Mouse (Mus musculus) heart, postnatal 0 days (tissue): Measurements from ENCODE around the gene Cops9. TPM values are rescaled to one million over a fixed set of nuclear protein-coding genes. Genes with fewer than 3 reads are reported as not detected.

ENCODE experiments used
- ATAC-seq: fragments of 200-750 bp; cut with Nextera tagmentation; 2 replicates; pipeline ENCODE4 v1.8.0; 2017; ENCODE audit warnings: low read depth, moderate number of reproducible peaks, moderate library complexity; ENCODE audit not compliant: insufficient read depth
- DNase-seq: peaks from one replicate; pipeline ENCODE4 v3.0.0-alpha.2; 2016; ENCODE audit warnings: low spot score
- H3K27ac ChIP-seq: fragments of 300-500 bp; sonication (generic); 2 replicates; pipeline ENCODE4 v1.5.1; 2014; ENCODE audit warnings: low read depth, mild to moderate bottlenecking
- H3K27me3 ChIP-seq: fragments of 300-500 bp; sonication (generic); 2 replicates; pipeline ENCODE4 v1.6.1; 2014; ENCODE audit warnings: low read length, mixed read lengths; ENCODE audit not compliant: control insufficient read depth, insufficient read depth
- H3K36me3 ChIP-seq: fragments of 300-500 bp; sonication (generic); replicated peaks from 2 replicates; pipeline ENCODE4 v1.6.1; 2014; ENCODE audit warnings: low read length, mixed read lengths; ENCODE audit not compliant: control insufficient read depth, insufficient read depth
- H3K4me1 ChIP-seq: fragments of 300-500 bp; sonication (generic); 2 replicates; pipeline ENCODE4 v1.6.1; 2014; ENCODE audit warnings: antibody characterized with exemption; ENCODE audit not compliant: control insufficient read depth, insufficient read depth
- H3K4me2 ChIP-seq: fragments of 300-500 bp; sonication (generic); 2 replicates; pipeline ENCODE4 v1.6.1; 2014; ENCODE audit warnings: low read depth, mild to moderate bottlenecking, low read length, moderate library complexity
- H3K4me3 ChIP-seq: fragments of 300-500 bp; sonication (generic); 2 replicates; pipeline ENCODE4 v1.5.1; 2014; ENCODE audit warnings: low read depth, low read length
- H3K9ac ChIP-seq: fragments of 300-500 bp; sonication (generic); replicated peaks from 2 replicates; pipeline ENCODE4 v1.6.1; 2014; ENCODE audit warnings: low read depth, low read length, mixed read lengths
- H3K9me3 ChIP-seq: fragments of 300-500 bp; sonication (generic); replicated peaks from 2 replicates; pipeline ENCODE4 v1.6.1; 2016; ENCODE audit warnings: low read length; ENCODE audit not compliant: control insufficient read depth
- CTCF ChIP-seq: IDR thresholded peaks from 2 replicates; pipeline ENCODE4 v1.5.1; 2016; ENCODE audit warnings: antibody characterized with exemption, control low read depth, low read depth
- EP300 ChIP-seq: IDR thresholded peaks from 2 replicates; pipeline ENCODE4 v1.6.1; 2016; ENCODE audit warnings: antibody characterized with exemption, low read depth
- WGBS: fragments of 180-500 bp; shearing (Covaris S2); extraction: QIAGEN DNeasy Blood & Tissue Kit; methylation state at CpG from one replicate; pipeline ENCODE4 v1.1.7; 2014; 5-methylcytosine and 5-hydroxymethylcytosine counted together
- polyA plus RNA-seq: library from polyadenylated mRNA; unstranded; fragments of >200 nt; fragmentation: Nextera tagmentation; extraction: Ambion mirVana; gene quantifications from 2 replicates; pipeline ENCODE4 v1.2.1, GENCODE M21; 2015
- total RNA-seq: library from RNA; depleted of rRNA; stranded (reverse); fragments of >200 nt; gene quantifications from 2 replicates; pipeline ENCODE4 v1.2.3, GENCODE M21; 2014; ENCODE audit warnings: low replicate concordance

Gene Cops9
- total and polyA plus RNA-seq, 2 experiments from 2014 or later: 187 to 507 TPM

GRCm38 (mm10) chr1:92632948-92633347, 8.8 kb downstream of the Cops9 start:
- H3K36me3 ChIP-seq: peaks cover 20% of the 10 kb centered on the region
- no peaks in the 10 kb centered on the region for H3K4me1 ChIP-seq
- no peaks in the 10 kb centered on the region for H3K9me3 ChIP-seq
- ATAC-seq (no peak), DNase-seq (no peak)
- H3K4me3 ChIP-seq: no peak overlapping the region
- WGBS: 63% methylated on average over 6 of the region's 6 CpGs
- no peak overlapping the region for H3K4me2 ChIP-seq
- no peak overlapping the region for H3K9ac ChIP-seq
- no peak for TF ChIP-seq EP300
- no peak for TF ChIP-seq CTCF
- no peak overlapping the region for H3K27ac ChIP-seq
- no peaks in the 10 kb centered on the region for H3K27me3 ChIP-seq

- no peaks in the 10 kb centered on the region for H3K4me1 ChIP-seq
- 68% methylated on average over 5 of the region's 5 CpGs for WGBS
- no peak overlapping the region for H3K27ac ChIP-seq
- no peaks in the 10 kb centered on the region for H3K9me3 ChIP-seq
- DNase-seq: no peak
- H3K9ac ChIP-seq: no peak overlapping the region
- no peak for ATAC-seq
- no peak overlapping the region for H3K4me3 ChIP-seq
- peaks cover 14% of the 10 kb centered on the region for H3K36me3 ChIP-seq
- TF ChIP-seq CTCF (no peak), EP300 (no peak)
- no peak overlapping the region for H3K4me2 ChIP-seq
- no peaks in the 10 kb centered on the region for H3K27me3 ChIP-seq
Observed at GRCm38 (mm10) chr1:92632196-92632595, 9.6 kb downstream of the Cops9 start.

GRCm38 (mm10) chr1:92628227-92628626, 13.6 kb downstream of the Cops9 start:
- TF ChIP-seq CTCF: no peak
- no peak for TF ChIP-seq EP300
- Histone ChIP-seq H3K9me3 (no peaks in the 10 kb centered on the region), H3K4me3 (no peak overlapping the region), H3K27ac (no peak overlapping the region), H3K4me2 (no peak overlapping the region), H3K9ac (no peak overlapping the region), H3K27me3 (no peaks in the 10 kb centered on the region), H3K36me3 (no peaks in the 10 kb centered on the region), H3K4me1 (no peaks in the 10 kb centered on the region)
- ATAC-seq (no peak), DNase-seq (no peak)
- 56% methylated on average over 4 of the region's 4 CpGs for WGBS

GRCm38 (mm10) chr1:92618360-92618759, 23.4 kb downstream of the Cops9 start:
- no peak overlapping the region for H3K4me3 ChIP-seq
- no peak overlapping the region for H3K4me2 ChIP-seq
- H3K27me3 ChIP-seq: no peaks in the 10 kb centered on the region
- no peaks in the 10 kb centered on the region for H3K36me3 ChIP-seq
- TF ChIP-seq EP300: no peak
- TF ChIP-seq CTCF: no peak
- H3K9ac ChIP-seq: no peak overlapping the region
- no peaks in the 10 kb centered on the region for H3K9me3 ChIP-seq
- H3K27ac ChIP-seq: no peak overlapping the region
- ATAC-seq (no peak), DNase-seq (no peak)
- no peaks in the 10 kb centered on the region for H3K4me1 ChIP-seq
- 33% methylated on average over 4 of the region's 4 CpGs for WGBS

DNA sequence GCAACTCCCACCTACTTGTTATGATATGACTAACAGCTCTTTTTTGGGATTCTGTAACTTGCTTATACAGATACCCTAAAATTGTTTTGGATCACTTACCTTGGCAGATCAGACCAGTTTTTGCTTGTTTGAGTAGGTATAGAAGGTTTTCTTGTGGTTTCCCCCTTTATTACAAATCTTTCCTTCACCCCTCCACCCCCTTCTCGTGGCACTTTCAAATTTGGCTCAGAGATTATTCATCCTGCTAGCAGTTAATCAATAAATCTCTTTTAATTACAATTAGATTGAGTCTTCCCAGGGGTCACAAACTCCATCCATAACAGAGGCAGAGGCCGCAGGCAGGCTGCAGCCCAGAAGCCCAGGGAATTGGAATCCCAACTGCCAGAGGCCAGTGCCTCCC, 24.3 kb downstream of the Cops9 start, which contains the start of gene Olfr12:
TSS of gene Olfr12 (plus strand) at position 301 of the 400 bp plus-strand sequence.
- no peak for DNase-seq
- TF ChIP-seq EP300 (no peak), CTCF (no peak)
- WGBS: 69% methylated on average over 2 of the region's 2 CpGs

DNA sequence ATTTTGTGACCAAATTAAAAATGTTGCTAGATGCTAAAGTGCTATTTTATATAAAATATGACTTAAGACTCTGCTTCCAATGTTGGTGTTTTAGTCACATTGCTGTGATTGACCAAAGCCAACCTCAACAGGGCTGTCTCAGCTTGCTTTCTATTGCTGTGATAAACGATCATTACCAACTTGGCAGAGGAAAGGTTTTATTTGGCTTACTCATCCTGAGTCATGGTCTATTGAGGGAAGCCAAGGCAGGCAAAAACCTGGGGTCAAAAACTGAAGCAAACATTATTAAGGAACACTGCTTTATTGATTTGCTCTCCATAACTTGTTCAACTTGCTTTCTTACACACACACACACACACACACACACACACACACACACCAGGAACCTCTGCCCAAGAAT, 25.7 kb downstream of the Cops9 start:
- Histone ChIP-seq H3K27ac (no peak overlapping the region), H3K4me2 (no peak overlapping the region), H3K27me3 (no peaks in the 10 kb centered on the region), H3K4me3 (no peak overlapping the region), H3K9me3 (no peaks in the 10 kb centered on the region), H3K4me1 (no peaks in the 10 kb centered on the region), H3K36me3 (no peaks in the 10 kb centered on the region), H3K9ac (no peak overlapping the region)
- DNase-seq (no peak), ATAC-seq (no peak)
- TF ChIP-seq CTCF: no peak
- TF ChIP-seq EP300: no peak
- whole genome bisulfite sequencing: 65% methylated on average over 1 of the region's 1 CpGs

More for the DNA sequence above, 24.3 kb downstream of the Cops9 start, which contains the start of gene Olfr12:
- no peaks in the 10 kb centered on the region for H3K4me1 ChIP-seq
- H3K9ac ChIP-seq: no peak within 1 kb of the TSS
- no peak within 1 kb of the TSS for H3K4me3 ChIP-seq
- H3K36me3 ChIP-seq: no peaks in the 10 kb centered on the region
- H3K27me3 ChIP-seq: no peaks in the 10 kb centered on the region
- H3K4me2 ChIP-seq: no peak within 1 kb of the TSS
- H3K9me3 ChIP-seq: no peaks in the 10 kb centered on the region
- ATAC-seq: no peak
- H3K27ac ChIP-seq: no peak within 1 kb of the TSS
